Mouse (Mus musculus) MEL (cell line): ENCODE data around the gene Alox5. TPM values are rescaled to one million over a fixed set of nuclear protein-coding genes. Genes with fewer than 3 reads are reported as not detected.

Source experiments
- DNase-seq: peaks from one replicate; pipeline ENCODE4 v3.0.0; 2011; ENCODE audit warnings: low read depth, low spot score
- H3K27ac ChIP-seq: 2 replicates; pipeline ENCODE4 v1.5.1; 2012; ENCODE audit warnings: low read depth, mild to moderate bottlenecking, control low read depth, low read length, moderate library complexity; ENCODE audit not compliant: control insufficient read depth
- H3K27me3 ChIP-seq, 2 experiments: fragments of 150-350 bp in 1 of 2; sonication (generic) in 1 of 2; 2 replicates each; pipeline ENCODE4 v1.6.1; 2012; ENCODE audit warnings: low read length in 2 of 2, mild to moderate bottlenecking in 2 of 2, improper control_type of control experiment in 1 of 2, moderate library complexity in 1 of 2; ENCODE audit not compliant: insufficient read depth in 2 of 2, control insufficient read depth in 1 of 2
- H3K36me3 ChIP-seq, 2 experiments: 2 replicates each; pipeline ENCODE4 v1.6.1; 2012 to 2014; ENCODE audit warnings: low read length in 2 of 2, improper control_type of control experiment in 1 of 2, inconsistent platforms in 1 of 2, mild to moderate bottlenecking in 1 of 2; ENCODE audit not compliant: insufficient read depth in 2 of 2, control insufficient read depth in 1 of 2
- H3K4me1 ChIP-seq, 2 experiments: fragments of 150-350 bp in 1 of 2; sonication (generic) in 1 of 2; 2 replicates each; pipeline ENCODE4 v1.6.1; 2012; ENCODE audit warnings: low read length in 2 of 2, improper control_type of control experiment in 1 of 2, mild to moderate bottlenecking in 1 of 2; ENCODE audit not compliant: insufficient read depth in 2 of 2, control insufficient read depth in 1 of 2
- H3K4me3 ChIP-seq, 2 experiments: fragments of 150-350 bp in 1 of 2; sonication (generic) in 1 of 2; 2 replicates each; pipeline ENCODE4 v1.5.1; 2012; ENCODE audit warnings: low read depth in 2 of 2, low read length in 2 of 2, mild to moderate bottlenecking in 2 of 2, moderate library complexity in 2 of 2, control low read depth in 1 of 2, improper control_type of control experiment in 1 of 2; ENCODE audit not compliant: control insufficient read depth in 1 of 2, insufficient read depth in 1 of 2
- H3K79me2 ChIP-seq: 2 replicates; pipeline ENCODE4 v1.6.1; 2012; ENCODE audit warnings: mild to moderate bottlenecking, low read length, moderate library complexity; ENCODE audit not compliant: control insufficient read depth, poor library complexity, insufficient read depth
- H3K9ac ChIP-seq: 2 replicates; pipeline ENCODE4 v1.6.1; 2012; ENCODE audit warnings: low read depth, mild to moderate bottlenecking, control low read depth, low read length, moderate library complexity; ENCODE audit not compliant: control insufficient read depth, poor library complexity, severe bottlenecking
- H3K9me3 ChIP-seq: fragments of 150-350 bp; sonication (generic); replicated peaks from 2 replicates; pipeline ENCODE4 v1.6.1; 2012; ENCODE audit warnings: mild to moderate bottlenecking, low read length, improper control_type of control experiment, moderate library complexity; ENCODE audit not compliant: insufficient read depth
- BHLHE40 ChIP-seq: IDR thresholded peaks from 2 replicates; pipeline ENCODE4 v1.6.1; 2012; ENCODE audit warnings: low read depth, mild to moderate bottlenecking, inconsistent platforms, low read length, improper control_type of control experiment, borderline replicate concordance
- CHD1 ChIP-seq: IDR thresholded peaks from 2 replicates; pipeline ENCODE4 v1.6.1; 2012; ENCODE audit warnings: low read depth, mild to moderate bottlenecking, inconsistent platforms, low read length, improper control_type of control experiment
- E2F4 ChIP-seq: IDR thresholded peaks from 2 replicates; pipeline ENCODE4 v1.6.1; 2011; ENCODE audit warnings: low read depth, low read length, improper control_type of control experiment, borderline replicate concordance
- EP300 ChIP-seq, 2 experiments: IDR thresholded peaks; 2 replicates each; pipeline ENCODE4 v1.6.1; 2011; ENCODE audit warnings: improper control_type of control experiment in 2 of 2, low read length in 2 of 2, low read depth in 1 of 2, mild to moderate bottlenecking in 1 of 2
- ETS1 ChIP-seq: IDR thresholded peaks from 2 replicates; pipeline ENCODE4 v1.6.1; 2012; ENCODE audit warnings: low read depth, mild to moderate bottlenecking, inconsistent platforms, low read length, improper control_type of control experiment, moderate library complexity
- GATA1 ChIP-seq: IDR thresholded peaks from 2 replicates; pipeline ENCODE4 v1.6.1; 2011; ENCODE audit warnings: low read depth, low read length, improper control_type of control experiment
- HCFC1 ChIP-seq: IDR thresholded peaks from 2 replicates; pipeline ENCODE4 v1.6.1; 2012; ENCODE audit warnings: low read depth, mild to moderate bottlenecking, inconsistent platforms, low read length, improper control_type of control experiment, moderate library complexity
- JUND ChIP-seq: IDR thresholded peaks from 2 replicates; pipeline ENCODE4 v1.6.1; 2011; ENCODE audit warnings: low read depth, mild to moderate bottlenecking, improper control_type of control experiment, low read length
- KAT2A ChIP-seq: conservative IDR thresholded peaks from 2 replicates; pipeline ENCODE4 v1.6.1; 2012; ENCODE audit warnings: low read depth, low read length, improper control_type of control experiment, inconsistent platforms
- MAFK ChIP-seq: IDR thresholded peaks from 2 replicates; pipeline ENCODE4 v1.6.1; 2011; ENCODE audit warnings: low read depth, mild to moderate bottlenecking, low read length, improper control_type of control experiment, borderline replicate concordance
- MAX ChIP-seq: IDR thresholded peaks from 2 replicates; pipeline ENCODE4 v1.6.1; 2011; ENCODE audit warnings: low read length, improper control_type of control experiment
- MYB ChIP-seq: IDR thresholded peaks from 2 replicates; pipeline ENCODE4 v1.6.1; 2011; ENCODE audit warnings: mild to moderate bottlenecking, low read depth, low read length, improper control_type of control experiment
- NELFE ChIP-seq: IDR thresholded peaks from 2 replicates; pipeline ENCODE4 v1.6.1; 2011; ENCODE audit warnings: low read depth, low read length, improper control_type of control experiment
- POLR2AphosphoS2 ChIP-seq: IDR thresholded peaks from 2 replicates; pipeline ENCODE4 v1.6.1; 2011; ENCODE audit warnings: low read length, improper control_type of control experiment
- POLR2AphosphoS5 ChIP-seq: IDR thresholded peaks from 2 replicates; pipeline ENCODE4 v1.6.1; 2012; ENCODE audit warnings: low read depth, borderline replicate concordance, mild to moderate bottlenecking, inconsistent platforms, low read length, moderate library complexity, mixed read lengths
- RAD21 ChIP-seq: IDR thresholded peaks from 2 replicates; pipeline ENCODE4 v1.6.1; 2011; ENCODE audit warnings: mild to moderate bottlenecking, low read depth, low read length, improper control_type of control experiment
- SMC3 ChIP-seq: IDR thresholded peaks from 2 replicates; pipeline ENCODE4 v1.6.1; 2011; ENCODE audit warnings: low read depth, low read length, improper control_type of control experiment
- ZKSCAN1 ChIP-seq: IDR thresholded peaks from 2 replicates; pipeline ENCODE4 v1.6.1; 2012; ENCODE audit warnings: low read depth, mild to moderate bottlenecking, inconsistent platforms, low read length, improper control_type of control experiment, moderate library complexity
- ZMIZ1 ChIP-seq: IDR thresholded peaks from 2 replicates; pipeline ENCODE4 v1.6.1; 2012; ENCODE audit warnings: low read depth, mild to moderate bottlenecking, inconsistent platforms, low read length, improper control_type of control experiment, moderate library complexity
- polyA plus RNA-seq, 2 experiments: library from polyadenylated mRNA; stranded (reverse) in 1 of 2; unstranded in 1 of 2; fragments of >175 nt in 1 of 2; fragments of >200 nt in 1 of 2; gene quantifications; 2 replicates each; pipeline versions ENCODE4 v1.2.1 to v1.2.4; 2012; ENCODE audit warnings: low replicate concordance in 2 of 2, low read depth in 1 of 2; ENCODE audit not compliant: insufficient read length in 2 of 2, insufficient read depth in 1 of 2, missing spikeins in 1 of 2
- total RNA-seq: library from RNA; depleted of rRNA; stranded (reverse); fragments of 300-350 nt; gene quantifications from 2 replicates; pipeline ENCODE4 v1.2.3, GENCODE M21; 2012

Alox5 gene
- total and polyA plus RNA-seq, 3 experiments: 1.1 to 5.7 TPM; not detected in 1

DNA sequence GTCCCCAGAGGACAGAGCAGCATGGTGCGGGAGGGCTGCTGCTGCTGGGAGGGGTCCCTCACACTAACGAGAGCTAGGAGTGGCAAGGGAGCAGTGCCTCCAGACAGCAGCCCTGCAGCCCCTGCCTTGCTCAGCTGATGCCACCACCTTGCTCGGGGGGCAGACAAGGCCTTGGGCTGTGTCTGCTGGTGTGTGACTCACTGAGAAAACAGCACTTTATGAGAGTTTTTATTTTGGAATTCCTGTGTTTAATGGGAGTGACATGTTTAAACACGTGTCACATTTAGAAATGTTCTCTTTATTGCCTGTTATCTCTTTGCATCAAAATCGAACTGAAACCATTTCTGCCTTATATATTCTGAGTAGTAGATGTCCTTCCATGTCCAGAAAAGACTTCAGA lies 54.3 kb downstream of the Alox5 start:
- no peak overlapping the region for H3K9ac ChIP-seq
- H3K4me3 ChIP-seq: no peak overlapping the region
- no peak overlapping the region for H3K27ac ChIP-seq
- peaks cover 0 to 4% of the 10 kb centered on the region in 2 experiments; a peak in 2 of 4 replicates for H3K36me3 ChIP-seq
- H3K27me3 ChIP-seq: no peaks in the 10 kb centered on the region
- no peaks in the 10 kb centered on the region for H3K79me2 ChIP-seq
- no peaks in the 10 kb centered on the region for H3K9me3 ChIP-seq
- peaks cover 0 to 8% of the 10 kb centered on the region in 2 experiments; a peak in 1 of 4 replicates for H3K4me1 ChIP-seq
- no peak for DNase-seq
- TF ChIP-seq ZMIZ1: no peak
- no peak for TF ChIP-seq BHLHE40
- no peak for TF ChIP-seq E2F4
- no peak for TF ChIP-seq EP300 (IDR thresholded peaks at IDR 0.05; ENCODE audit: low read depth in 1 of 2, low read length in 2 of 2)
- TF ChIP-seq ETS1: no peak
- TF ChIP-seq POLR2AphosphoS2: no peak
- TF ChIP-seq CHD1: no peak
- no peak for TF ChIP-seq SMC3
- no peak for TF ChIP-seq NELFE
- no peak for TF ChIP-seq GATA1
- no peak for TF ChIP-seq JUND
- TF ChIP-seq MAFK: no peak
- no peak for TF ChIP-seq ZKSCAN1

DNA sequence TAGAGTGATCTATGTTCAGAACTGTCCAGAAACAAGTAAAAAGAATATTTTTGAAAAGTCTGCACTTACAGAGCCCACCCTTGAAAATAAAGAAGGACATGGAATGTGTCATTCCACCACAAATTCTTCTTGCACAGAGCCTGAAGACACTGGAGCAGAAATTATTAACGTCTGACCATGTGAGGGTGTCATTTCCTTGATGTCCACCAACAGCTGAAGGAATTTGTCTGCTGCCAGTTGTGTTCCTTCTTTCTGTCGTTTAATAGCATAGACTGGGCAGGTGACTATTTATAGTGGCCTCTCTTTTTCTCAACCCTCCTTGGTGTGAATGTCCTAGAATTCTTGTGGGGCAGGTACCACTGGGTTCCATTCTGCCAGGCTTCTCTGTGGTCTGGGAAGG lies 54.8 kb downstream of the Alox5 start:
- no peak overlapping the region for H3K4me3 ChIP-seq
- H3K79me2 ChIP-seq: no peaks in the 10 kb centered on the region
- no peak for TF ChIP-seq EP300 (IDR thresholded peaks at IDR 0.05; ENCODE audit: low read depth in 1 of 2, low read length in 2 of 2)
- TF ChIP-seq MYB: no peak
- TF ChIP-seq MAX: no peak
- no peak for TF ChIP-seq KAT2A
- TF ChIP-seq RAD21: no peak
- TF ChIP-seq HCFC1: no peak
- no peak for TF ChIP-seq POLR2AphosphoS5
- H3K9ac ChIP-seq: no peak overlapping the region
- H3K27ac ChIP-seq: no peak overlapping the region
- H3K4me1 ChIP-seq: peaks cover 0 to 8% of the 10 kb centered on the region in 2 experiments; a peak in 1 of 4 replicates
- H3K27me3 ChIP-seq: no peaks in the 10 kb centered on the region
- no peak for DNase-seq
- peaks cover 0 to 4% of the 10 kb centered on the region in 2 experiments; a peak in 2 of 4 replicates for H3K36me3 ChIP-seq
- no peaks in the 10 kb centered on the region for H3K9me3 ChIP-seq
